Mouse (Mus musculus) MEL (cell line): ENCODE results near the gene Zfp386.

Source experiments
- CTCF ChIP-seq, 3 experiments: IDR thresholded peaks in 2 of 3; conservative IDR thresholded peaks in 1 of 3; 2 replicates each; pipeline ENCODE4 v1.5.1; 2011 to 2012; ENCODE audit warnings: low read length in 3 of 3, low read depth in 2 of 3, mild to moderate bottlenecking in 2 of 3, improper control_type of control experiment in 1 of 3, inconsistent platforms in 1 of 3, mixed read lengths in 1 of 3, moderate library complexity in 1 of 3; ENCODE audit not compliant: control insufficient read depth in 1 of 3, insufficient read depth in 1 of 3, poor library complexity in 1 of 3, severe bottlenecking in 1 of 3
- MAFK ChIP-seq: IDR thresholded peaks from 2 replicates; pipeline ENCODE4 v1.6.1; 2011; ENCODE audit warnings: low read depth, mild to moderate bottlenecking, low read length, improper control_type of control experiment, borderline replicate concordance
- MAX ChIP-seq: IDR thresholded peaks from 2 replicates; pipeline ENCODE4 v1.6.1; 2011; ENCODE audit warnings: low read length, improper control_type of control experiment
- MEF2A ChIP-seq: IDR thresholded peaks from 2 replicates; pipeline ENCODE4 v1.6.1; 2014; ENCODE audit warnings: low read depth, mild to moderate bottlenecking, inconsistent platforms, low read length, improper control_type of control experiment; ENCODE audit not compliant: poor library complexity, insufficient replicate concordance, severe bottlenecking; ENCODE audit errors: extremely low read depth
- NRF1 ChIP-seq: IDR thresholded peaks from 2 replicates; pipeline ENCODE4 v1.6.1; 2014; ENCODE audit warnings: low read depth, mild to moderate bottlenecking, inconsistent platforms, low read length, improper control_type of control experiment, moderate library complexity; ENCODE audit not compliant: poor library complexity, insufficient read depth, severe bottlenecking
- POLR2A ChIP-seq, 2 experiments: IDR thresholded peaks; 2 replicates each; pipeline ENCODE4 v1.6.1; 2011 to 2012; ENCODE audit warnings: low read length in 2 of 2, mild to moderate bottlenecking in 2 of 2, control low read depth in 1 of 2, improper control_type of control experiment in 1 of 2, low read depth in 1 of 2, moderate library complexity in 1 of 2; ENCODE audit not compliant: control insufficient read depth in 1 of 2, insufficient read depth in 1 of 2, poor library complexity in 1 of 2

DNA sequence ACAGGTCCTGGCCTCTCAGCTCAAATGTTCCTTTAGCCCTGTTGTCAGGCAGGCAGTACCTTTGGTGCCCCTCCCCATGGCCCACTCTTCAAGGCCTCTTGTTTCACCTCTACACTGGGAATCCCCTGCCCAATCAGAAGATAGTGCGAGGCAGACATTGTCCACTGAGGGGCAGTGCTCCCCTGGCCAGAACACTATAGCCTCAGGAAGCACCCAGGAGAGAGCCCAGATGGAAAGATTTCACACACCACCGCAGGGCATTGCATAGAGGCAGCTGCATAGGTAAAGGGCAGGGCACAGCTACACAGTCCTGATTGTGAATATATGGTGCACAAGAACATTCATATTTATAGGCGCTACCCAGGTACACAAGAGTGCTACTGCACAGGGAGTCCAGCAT, 23.5 kb downstream of the Zfp386 start:
- TF ChIP-seq MAX (no peak), CTCF (IDR thresholded peaks at IDR 0.05 in 2 of 3, conservative IDR thresholded peaks at IDR 0.05 in 1 of 3; ENCODE audit: control insufficient read depth in 1 of 3, insufficient read depth in 1 of 3, low read depth in 2 of 3, low read length in 3 of 3, poor library complexity in 1 of 3, severe bottlenecking in 1 of 3) (peak; percentile 36 to 68 (median 65)), MAFK (no peak), POLR2A (IDR thresholded peaks at IDR 0.05; ENCODE audit: control insufficient read depth in 1 of 2, insufficient read depth in 1 of 2, low read depth in 1 of 2, low read length in 2 of 2, poor library complexity in 1 of 2) (no peak), NRF1 (no peak), MEF2A (no peak)
